Mouse (Mus musculus): Measurements from ENCODE around the gene Rsph1. TPM values are rescaled to one million over a fixed set of nuclear protein-coding genes. Genes with fewer than 3 reads are reported as not detected.
"Not testable (repeated sequence)": the region's sequence is repeated elsewhere in the genome, so short reads cannot be mapped to it uniquely, and the experiment has no call there.

Rsph1 gene
- total RNA-seq, 2 experiments from 2014 or later: 14.5 to 15.7 TPM

DNA sequence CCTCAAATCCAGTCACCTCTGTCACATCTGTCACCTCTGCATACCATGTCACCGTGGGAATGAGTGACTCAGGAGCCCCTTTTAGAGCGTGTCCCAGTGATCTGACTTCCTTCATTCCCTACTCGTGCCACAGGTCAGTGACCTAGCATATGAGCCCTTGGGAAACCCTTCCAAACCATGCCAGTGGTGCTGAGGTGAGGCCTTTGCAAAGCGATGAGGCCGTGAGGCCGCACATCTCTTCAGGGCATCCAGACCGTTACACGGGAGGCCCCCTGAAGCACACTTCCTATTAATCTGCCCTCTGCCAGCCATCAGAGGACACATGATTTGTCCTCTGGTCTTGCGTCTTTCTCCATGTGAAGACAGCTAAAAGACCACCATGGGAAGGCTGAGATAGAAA is 2.4 kb upstream of the Rsph1 start:
- no peak for DNase-seq (ENCODE audit: low spot score in 2 of 2)

DNA sequence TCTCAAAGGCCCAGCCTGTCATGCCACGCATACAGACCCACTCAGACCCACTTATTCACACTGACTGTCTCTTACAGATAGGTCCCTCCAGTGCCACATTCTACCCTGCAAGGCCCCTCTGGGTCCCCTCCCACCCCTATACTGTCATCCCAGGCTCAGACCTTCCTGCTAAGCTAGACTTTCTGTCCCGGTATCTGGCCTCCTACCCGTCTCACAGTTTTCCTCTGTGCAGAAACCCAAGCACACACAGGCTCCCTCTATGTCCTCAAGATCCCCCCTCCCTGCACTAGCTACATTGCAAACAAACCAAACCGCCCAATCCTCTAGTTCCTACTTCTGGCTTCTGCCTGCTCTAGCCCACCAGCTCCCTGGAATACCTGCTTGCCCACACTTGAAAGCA is 748 bp upstream of the Rsph1 start:
- DNase-seq (ENCODE audit: low spot score in 2 of 2): no peak

DNA sequence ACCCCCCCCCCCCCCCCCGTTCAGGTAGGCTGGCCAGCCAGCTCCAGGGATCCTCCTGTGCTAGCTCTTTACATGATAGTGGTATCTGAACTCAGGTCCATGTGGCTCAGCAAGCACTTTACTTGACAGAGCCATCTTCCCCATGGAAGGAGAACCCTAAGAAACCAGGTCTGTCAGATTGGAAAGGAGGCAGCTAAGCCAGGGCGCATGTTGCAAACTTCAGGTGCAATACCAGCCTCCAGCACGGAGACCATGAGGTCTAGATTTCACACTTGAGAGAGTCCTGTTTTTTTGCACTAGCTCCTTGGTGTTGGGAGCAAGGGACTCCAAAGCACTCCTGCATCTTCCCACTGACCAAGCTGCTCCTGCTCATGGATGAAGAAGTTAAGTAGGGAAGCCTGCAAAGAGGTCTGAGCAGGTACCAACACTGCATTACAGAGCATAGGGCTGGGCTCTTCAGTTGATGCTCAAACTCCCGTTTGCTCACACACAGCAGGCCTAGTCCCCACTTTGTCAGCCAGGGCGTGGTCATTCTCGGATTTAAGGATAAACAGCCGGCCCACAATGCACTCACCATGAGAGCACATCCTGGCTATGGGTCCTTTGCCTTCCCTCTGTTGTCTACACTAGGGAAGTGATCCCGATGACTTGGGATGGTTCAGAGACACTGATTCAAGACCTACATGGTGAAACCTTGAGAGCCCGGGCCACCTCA is 819 bp downstream of the Rsph1 start:
- DNase-seq (ENCODE audit: low spot score in 2 of 2): no peak

DNA sequence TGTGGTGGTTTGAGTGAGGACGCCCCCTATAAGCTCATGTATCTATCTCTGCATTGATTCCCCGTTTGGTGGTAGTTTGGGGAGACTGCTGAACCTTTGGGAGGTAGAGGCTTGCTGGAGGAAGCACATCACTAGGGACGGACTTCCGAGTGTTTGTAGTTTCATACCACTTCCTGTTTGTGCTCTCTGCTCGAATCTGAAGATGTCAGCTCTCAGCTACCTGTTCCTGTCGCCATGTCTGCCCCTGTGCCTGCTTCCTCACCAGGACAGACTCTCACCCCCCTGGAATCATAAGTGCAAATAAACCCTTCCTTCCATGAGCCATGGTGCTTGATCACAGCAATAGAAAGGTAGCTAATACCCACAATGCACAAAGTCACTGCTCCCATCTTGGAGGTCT is 2.0 kb downstream of the Rsph1 start:
- no peak for DNase-seq (ENCODE audit: low spot score in 2 of 2)

DNA sequence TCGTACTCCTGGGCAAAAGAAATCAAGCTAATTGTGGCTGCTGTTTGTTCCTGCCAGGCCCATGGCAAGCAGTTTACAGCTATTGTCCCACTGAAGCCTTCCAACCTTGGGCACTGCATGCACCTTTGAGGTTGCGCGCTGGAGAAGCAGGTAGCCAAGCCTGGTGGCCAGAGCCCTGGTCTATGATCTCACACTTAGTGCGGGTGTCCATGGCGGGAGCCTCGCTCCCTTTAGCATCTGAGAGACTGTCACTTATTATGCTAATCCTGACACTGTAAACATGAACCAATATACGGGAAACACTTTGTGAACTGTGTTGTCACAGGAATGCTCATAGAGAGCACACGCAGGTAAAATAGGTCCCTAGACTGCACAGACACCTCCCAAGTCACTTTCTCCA is 3.6 kb downstream of the Rsph1 start:
- no peak for DNase-seq (ENCODE audit: low spot score in 2 of 2)

DNA sequence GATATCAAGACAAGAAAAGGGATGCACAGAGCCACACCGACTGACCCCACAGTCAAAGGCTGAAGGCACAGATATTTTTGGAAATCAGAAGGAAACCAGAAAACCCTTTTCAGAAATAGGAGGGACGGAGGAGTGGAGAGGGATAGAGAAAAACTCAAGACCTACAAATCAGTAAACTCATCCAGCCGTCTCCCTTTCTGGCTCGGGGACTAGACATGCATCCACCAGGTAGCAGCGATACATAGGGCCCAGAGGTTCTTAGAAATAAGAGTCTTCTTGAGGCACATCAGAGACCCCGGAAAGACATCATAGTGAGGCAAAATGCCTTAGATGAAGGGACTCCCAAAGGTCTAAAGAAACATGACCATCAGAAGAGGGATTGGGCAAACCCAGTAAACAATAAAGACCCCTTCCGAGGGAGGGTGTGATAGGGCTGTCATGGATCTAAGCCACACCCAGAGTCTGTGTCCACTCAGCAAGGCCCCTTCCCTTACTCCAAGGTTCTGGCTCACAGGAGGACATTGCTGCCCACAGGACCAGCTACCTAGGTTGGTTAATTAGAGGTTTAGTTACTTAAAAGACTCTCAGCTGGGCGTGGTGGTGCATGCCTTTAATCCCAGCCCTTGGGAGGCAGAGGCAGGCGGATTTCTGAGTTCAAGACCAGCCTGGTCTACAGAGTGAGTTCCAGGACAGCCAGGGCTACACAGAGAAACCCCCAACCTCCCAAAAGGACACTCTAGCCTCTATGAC is 4.6 kb downstream of the Rsph1 start:
- DNase-seq (ENCODE audit: low spot score in 2 of 2): no peak

DNA sequence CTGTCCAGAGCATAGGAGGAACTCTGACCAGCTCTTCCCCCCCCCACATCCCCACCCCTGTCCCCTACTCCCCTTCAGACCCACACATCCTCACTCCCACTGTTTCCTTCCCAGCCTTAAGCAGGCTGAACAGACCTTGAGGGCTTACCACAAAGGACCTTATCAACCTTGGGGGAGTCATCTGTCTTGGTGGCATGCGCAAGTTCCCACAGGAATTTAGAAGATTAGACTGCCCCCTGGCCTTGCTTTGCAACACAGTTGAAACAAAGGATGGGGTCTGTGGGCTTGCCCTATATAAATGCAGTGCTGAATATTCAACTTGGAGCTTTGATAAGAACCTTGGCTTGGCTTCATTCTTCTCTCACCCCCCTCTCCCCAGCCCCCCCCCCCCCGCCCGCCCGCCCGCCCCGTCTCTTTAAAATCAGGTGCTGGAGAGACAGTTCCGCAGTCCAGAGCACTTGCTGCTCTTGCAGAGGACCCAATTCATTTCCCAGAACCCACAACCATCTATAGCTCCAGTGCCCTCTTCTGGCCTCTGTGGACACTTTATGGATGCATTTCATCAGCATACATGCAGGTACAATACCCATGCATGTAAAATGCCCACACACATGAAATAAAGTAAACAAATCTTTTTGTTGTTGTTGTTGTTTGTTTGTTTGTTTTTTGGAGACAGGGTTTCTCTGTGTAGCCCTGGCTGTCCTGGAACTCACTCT is 5.9 kb downstream of the Rsph1 start:
- DNase-seq (ENCODE audit: low spot score in 2 of 2): no peak

DNA sequence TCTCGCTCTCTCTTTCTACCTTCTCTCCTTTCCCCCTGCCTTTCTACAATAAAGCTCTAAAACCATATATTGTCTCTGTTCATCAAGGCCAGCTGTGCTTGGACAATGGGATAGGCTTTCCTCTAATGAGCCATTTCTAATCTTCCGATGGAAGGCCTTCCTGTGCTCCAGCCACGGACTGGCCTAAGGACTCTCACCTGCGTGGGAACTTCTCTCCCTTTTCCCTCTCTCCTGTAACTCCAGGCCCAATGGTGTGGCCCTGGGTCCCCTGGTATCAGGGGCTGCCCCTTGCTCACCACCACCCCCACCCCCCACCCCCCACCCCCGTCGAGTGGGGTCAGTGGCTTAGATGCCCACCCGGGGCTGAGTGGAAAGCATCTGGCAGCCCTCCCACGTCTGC is 6.4 kb downstream of the Rsph1 start:
- not testable (repeated sequence) for DNase-seq (ENCODE audit: low spot score in 2 of 2)

DNA sequence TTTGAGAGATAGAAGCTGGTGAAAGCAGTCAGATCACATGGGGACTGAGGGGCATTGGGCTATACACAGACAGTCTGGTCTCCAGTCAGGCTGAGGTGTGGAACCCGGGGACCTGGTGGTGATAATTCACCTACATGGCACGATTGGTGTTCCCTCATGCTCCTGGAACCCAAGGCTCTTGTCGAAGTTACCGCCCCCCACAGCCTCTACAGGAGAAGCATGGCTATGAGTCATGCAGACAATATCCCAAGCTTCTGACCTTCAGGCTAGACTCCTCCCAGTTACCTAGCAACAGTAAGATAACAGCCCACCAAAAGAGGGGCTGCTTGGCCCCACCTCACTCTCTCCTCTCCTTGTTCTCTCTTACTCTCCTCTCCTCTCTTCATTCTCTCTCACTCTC is 6.9 kb downstream of the Rsph1 start:
- DNase-seq (ENCODE audit: low spot score in 2 of 2): no peak

DNA sequence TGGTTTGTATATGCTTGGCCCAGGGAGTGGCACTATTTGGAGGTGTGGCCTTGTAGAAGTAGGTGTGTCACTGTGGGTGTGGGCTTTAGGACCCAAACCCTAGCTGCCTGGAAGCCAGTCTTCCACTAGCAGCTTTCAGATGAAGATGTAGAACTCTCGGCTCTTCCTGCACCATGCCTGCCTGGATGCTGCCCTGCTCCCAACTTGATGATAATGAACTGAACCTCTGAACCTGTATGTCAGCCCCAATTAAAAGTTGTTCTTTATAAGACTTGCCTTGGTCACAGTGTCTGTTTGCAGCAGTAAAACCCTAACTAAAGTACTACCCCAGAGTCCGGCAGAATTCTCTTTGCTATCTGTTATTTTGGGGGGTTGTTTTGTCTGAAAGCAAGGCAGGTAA is 7.4 kb downstream of the Rsph1 start:
- peak in 1 of 2 experiments; percentile 15 for DNase-seq (ENCODE audit: low spot score in 2 of 2)

DNA sequence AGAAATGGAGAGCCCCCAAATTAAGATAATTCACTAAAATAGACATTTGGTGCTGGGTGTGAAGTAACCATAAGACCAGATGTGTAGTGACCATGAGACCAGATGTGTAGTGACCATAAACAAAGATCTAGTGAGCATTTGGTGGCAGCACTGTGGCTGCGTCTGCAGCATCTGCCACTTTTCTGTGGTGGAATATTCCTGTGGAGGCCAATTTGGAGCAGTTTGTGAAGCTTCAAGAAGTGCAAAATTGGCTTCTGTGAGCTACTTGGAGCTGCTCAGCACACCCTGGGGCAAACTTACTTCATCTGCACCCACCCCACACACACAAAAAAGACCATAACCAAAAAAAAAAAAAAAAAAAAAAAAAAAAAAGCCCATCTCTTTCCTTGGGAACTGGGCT is 9.2 kb downstream of the Rsph1 start:
- peak in 1 of 2 experiments; percentile 9 for DNase-seq (ENCODE audit: low spot score in 2 of 2)

DNA sequence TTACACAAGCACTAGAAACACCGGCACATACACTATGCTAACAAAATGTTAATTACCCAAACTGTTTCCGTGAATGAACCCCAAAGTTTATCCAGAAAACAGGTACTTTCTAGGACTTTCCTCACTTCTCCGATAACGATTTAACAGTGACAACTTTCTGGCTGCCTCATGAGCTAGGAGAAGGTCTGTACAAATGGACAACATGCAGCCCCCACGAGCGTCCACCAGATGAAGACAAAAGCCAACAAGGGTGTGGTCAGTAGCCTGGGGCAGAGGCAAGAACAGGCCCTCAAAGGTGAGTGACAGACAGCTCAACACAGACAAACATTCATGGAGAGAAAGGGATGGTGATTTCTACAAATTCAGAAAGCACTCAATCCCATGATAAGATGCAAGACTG is 9.6 kb downstream of the Rsph1 start:
- no peak for DNase-seq (ENCODE audit: low spot score in 2 of 2)

DNA sequence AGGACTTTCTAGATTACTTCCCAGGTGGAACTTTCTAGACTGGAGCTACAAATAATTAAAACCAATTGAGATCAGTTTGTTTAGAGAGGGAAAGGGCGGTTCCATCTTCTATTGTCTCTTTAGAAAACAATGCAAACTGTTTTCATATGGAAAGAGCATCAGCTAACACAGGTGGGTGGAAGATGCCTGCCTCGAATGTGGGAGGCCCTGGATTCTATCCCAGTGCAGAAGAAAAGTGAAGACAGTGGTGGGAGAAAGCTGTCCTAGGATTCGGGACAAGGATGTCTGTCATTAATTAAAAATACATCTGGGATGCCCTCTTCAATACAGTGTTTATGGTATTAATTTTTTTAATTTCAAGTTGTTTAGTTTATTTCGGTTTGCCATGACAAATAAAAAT is 10.0 kb downstream of the Rsph1 start:
- DNase-seq (ENCODE audit: low spot score in 2 of 2): no peak

DNA sequence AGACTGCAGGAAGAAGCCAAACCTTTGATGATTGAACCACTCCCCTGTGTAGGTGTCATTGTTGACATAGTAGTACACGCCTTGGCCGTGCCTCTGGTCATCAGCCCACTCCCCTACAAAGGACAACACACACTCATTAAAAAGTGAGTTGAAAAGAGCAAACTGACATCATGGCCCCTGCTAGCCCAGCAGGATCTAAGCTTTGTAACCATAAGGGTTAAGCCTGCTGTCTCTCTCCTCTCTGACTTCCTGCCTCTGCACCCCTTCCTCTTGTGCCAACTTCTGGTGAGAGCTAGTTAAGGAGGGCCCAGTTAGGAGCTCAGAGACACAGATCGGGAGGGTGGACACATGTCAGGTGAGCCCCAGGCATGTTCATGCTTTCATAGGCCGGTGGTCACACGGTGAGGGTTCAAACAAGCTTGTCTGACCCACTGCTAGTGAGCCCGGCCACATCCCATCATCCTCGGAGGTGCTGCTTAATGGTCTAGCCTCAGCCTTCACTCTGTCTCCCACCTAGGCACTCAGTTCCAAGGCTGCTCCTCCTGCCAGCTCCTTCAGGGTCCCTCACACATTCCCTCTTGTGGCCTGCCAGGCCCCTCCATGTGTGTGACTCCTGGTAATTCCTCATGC is 10.7 kb downstream of the Rsph1 start:
- no peak for DNase-seq (ENCODE audit: low spot score in 2 of 2)

DNA sequence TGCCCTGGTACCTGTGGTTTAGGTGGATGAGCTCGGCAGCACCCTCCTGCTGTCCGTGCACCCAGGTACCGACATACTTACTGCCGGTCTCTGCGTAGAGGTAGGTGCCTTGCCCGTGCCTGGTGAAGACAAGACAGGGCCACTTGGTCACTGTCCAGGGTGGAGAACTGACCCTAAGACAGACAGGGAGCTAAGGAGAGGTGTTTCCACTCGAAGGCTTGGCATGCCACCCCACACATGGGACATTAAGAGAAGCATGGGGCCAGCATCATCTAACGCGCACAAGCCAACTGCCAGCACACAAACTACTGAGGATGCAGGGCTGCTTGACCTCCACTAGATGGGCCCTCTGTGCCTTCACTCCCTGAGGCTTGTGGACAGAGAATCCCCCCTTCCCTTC is 11.4 kb downstream of the Rsph1 start:
- DNase-seq (ENCODE audit: low spot score in 2 of 2): no peak

DNA sequence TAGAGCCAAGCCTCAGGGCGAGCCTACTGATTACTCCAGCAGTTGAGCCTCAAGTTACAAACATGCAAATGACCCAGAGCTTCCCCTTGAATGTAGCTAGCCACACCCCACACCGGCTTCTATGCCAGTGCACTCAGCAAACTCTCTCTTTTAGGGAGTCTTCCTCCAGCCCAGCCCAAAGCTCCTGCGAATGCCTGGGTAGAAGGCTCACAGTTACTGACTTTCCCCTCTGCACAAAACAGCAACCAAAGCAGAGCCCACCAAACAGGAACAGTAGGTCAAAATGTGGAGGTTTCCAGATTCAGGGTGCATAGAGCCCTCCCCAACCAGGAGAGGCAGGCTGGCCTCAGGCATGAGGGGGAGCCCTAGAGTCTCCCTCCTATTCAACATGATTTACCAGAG is 12.0 kb downstream of the Rsph1 start:
- DNase-seq (ENCODE audit: low spot score in 2 of 2): no peak

DNA sequence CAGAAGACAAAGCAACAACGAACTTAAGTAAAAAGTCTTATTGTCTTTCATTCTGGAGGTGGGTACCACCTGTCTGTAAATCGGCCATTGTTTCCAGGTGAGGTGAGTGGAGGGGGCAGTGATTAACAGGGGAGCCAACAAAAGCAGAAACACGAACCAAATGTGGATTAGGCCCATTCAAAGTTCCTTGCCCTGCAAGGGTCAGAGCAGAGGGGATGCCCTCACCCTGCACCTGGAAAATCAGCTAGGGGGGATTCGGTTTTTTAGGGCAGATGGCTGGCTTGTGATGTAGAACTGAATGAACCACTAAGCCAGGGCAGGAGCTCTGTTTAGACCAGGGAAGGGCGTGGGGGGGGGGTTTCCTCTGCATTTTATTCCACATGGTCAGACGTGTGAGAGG is 12.8 kb downstream of the Rsph1 start:
- no peak for DNase-seq (ENCODE audit: low spot score in 2 of 2)

DNA sequence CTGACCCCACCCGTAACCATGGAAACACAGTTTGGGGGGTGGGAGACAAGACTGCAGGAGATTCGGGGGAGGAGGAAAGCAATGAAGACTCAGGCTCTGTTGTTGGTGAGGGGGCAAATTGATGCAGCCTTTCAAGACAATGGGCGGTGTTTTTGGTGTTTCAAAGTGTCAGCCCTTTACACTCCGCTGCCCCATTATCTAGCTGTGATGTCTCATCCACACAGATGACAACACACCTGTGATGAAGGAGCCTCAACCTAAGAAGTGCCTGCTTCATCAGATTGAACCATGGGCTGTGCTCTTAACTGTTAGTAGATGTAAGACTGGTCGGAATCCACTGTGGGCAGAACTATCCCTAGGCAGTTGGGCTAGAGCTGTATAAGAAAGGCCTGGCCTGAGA is 13.4 kb downstream of the Rsph1 start:
- no peak for DNase-seq (ENCODE audit: low spot score in 2 of 2)

DNA sequence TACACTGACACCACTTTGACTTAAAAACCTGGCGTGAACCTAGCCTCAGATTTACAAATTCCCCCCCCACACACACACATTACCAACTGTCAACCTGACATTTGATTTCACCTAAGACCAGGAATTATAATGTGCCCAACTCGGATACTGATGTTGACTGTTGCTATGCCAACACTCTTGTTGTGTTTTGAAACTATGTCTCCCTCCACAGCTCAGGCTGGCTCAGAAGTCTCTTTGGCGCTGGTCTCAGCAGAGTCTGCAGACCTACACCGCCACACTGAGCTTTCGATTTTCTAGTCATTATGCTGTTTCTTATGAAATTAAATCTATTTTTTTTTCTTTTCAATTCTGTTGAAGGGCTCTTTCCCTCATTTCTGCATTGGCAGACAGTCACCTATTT is 14.5 kb downstream of the Rsph1 start:
- no peak for DNase-seq (ENCODE audit: low spot score in 2 of 2)

DNA sequence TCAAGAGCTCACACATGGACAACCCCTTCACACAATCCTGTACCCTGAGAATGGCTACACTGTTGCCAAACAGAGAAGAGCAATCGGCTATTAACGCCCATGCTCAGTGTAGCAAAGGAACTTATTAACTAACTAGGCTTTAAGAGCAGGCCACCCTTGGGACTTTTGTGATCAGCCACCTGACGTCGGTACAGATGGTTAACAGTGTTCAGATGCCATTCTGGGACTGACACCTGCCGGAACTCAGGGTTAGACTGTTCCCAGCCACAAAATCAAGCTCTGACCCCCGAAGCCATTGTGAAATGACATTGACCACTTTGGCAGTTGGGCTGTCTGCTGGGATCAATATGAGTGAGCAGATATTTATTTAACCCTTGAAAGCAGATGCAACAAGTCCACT is 15.8 kb downstream of the Rsph1 start:
- DNase-seq (ENCODE audit: low spot score in 2 of 2): no peak

DNA sequence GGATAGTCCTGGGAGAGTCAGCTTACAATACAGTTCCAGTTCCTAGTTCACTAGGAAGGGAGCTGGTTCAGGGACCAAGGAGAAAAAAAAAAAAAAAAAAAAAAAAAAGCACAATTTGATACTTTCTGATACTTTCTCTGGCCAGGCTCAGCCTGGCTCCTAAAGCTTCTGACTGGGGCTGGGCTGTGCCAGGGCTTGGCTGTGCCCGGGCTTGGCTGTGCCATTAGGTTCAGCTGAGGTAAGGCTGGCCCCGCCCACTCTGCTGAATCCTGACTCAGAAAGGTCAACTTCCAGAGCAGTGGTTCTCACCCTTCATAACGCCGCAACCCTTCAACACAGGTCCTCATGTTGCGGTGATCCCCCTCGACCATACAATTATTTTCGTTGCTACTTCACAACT is 16.8 kb downstream of the Rsph1 start:
- DNase-seq (ENCODE audit: low spot score in 2 of 2): peak in 1 of 2 experiments; percentile 63

DNA sequence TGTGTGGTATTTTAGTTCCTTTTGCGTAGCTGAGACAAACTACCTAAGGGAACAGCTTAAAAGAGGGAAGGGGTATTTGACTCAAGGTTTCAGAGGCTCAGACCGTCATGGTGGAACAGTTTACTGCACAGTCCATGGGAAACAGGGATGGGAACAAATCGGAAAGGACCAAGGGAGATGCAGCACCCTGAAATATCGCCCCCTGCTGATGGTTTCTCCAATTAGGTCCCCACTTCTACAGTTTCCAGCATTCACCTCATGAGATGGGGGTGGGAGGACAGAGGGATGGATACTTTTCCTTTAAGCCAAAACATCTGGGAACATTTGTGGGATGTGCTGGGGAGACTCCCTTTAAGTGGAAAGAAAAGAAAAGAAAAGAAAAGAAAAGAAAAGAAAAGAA is 17.4 kb downstream of the Rsph1 start:
- no peak for DNase-seq (ENCODE audit: low spot score in 2 of 2)

Measured in layer of hippocampus, postnatal 10 days (tissue).